Mouse (Mus musculus): ENCODE results near the gene Hsd17b3. TPM values are rescaled to one million over a fixed set of nuclear protein-coding genes. Genes with fewer than 3 reads are reported as not detected.

Gene Hsd17b3
- polyA plus RNA-seq, 1 experiment from 2014 or later, result not detected

GRCm38 (mm10) chr13:64107105-64107504, 18.1 kb upstream of the Hsd17b3 start:
- ATAC-seq, result no peak
- TF ChIP-seq EP300 (IDR thresholded peaks at IDR 0.05) (no peak), CTCF (IDR thresholded peaks at IDR 0.05) (no peak)
- Histone ChIP-seq H3K27me3 (replicated peaks; ENCODE audit: insufficient read depth, low read length) (no peaks in the 10 kb centered on the region), H3K4me2 (replicated peaks; ENCODE audit: low read depth, low read length) (no peak overlapping the region), H3K9me3 (ENCODE audit: low read length) (no peaks in the 10 kb centered on the region), H3K4me3 (ENCODE audit: low read depth, low read length) (no peak overlapping the region), H3K4me1 (ENCODE audit: insufficient read depth, low read depth, low read length) (no peaks in the 10 kb centered on the region; the same call in 1 of the 2 replicates), H3K36me3 (ENCODE audit: insufficient read depth, low read length) (no peaks in the 10 kb centered on the region), H3K27ac (ENCODE audit: low read length) (no peak overlapping the region), H3K9ac (replicated peaks; ENCODE audit: low read depth) (no peak overlapping the region)
- DNase-seq (ENCODE audit: low spot score), result no peak
- 47% methylated on average over 3 of the region's 3 CpGs for WGBS

DNA sequence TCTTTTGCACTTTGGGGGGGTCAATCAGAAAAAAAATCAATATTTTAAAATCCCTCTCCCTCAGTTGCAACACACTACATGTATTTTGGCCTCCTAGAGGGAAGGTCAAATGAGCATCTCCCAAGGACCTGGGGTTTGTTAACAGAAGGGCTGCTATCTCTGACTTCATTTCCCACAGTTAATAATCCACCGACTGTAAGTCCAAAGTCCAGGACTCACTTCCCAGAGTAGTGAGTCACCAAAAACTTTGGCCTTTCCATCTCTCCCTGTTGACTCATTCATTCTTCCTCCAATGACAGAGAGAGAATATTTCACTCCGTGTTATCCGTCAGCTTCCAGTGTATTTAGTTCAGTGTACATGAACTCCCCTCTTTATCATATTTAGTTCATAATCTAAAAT, 16.7 kb upstream of the Hsd17b3 start:
- Histone ChIP-seq H3K4me2 (replicated peaks; ENCODE audit: low read depth, low read length) (no peak overlapping the region), H3K4me3 (ENCODE audit: low read depth, low read length) (no peak overlapping the region), H3K36me3 (ENCODE audit: insufficient read depth, low read length) (no peaks in the 10 kb centered on the region), H3K9ac (replicated peaks; ENCODE audit: low read depth) (no peak overlapping the region), H3K27ac (ENCODE audit: low read length) (no peak overlapping the region), H3K9me3 (ENCODE audit: low read length) (no peaks in the 10 kb centered on the region), H3K4me1 (ENCODE audit: insufficient read depth, low read depth, low read length) (no peaks in the 10 kb centered on the region; the same call in 1 of the 2 replicates), H3K27me3 (replicated peaks; ENCODE audit: insufficient read depth, low read length) (no peaks in the 10 kb centered on the region)
- TF ChIP-seq CTCF (IDR thresholded peaks at IDR 0.05) (no peak), EP300 (IDR thresholded peaks at IDR 0.05) (no peak)
- ATAC-seq (no peak), DNase-seq (ENCODE audit: low spot score) (no peak)
- WGBS, result 71% methylated on average over 3 of the region's 3 CpGs

DNA sequence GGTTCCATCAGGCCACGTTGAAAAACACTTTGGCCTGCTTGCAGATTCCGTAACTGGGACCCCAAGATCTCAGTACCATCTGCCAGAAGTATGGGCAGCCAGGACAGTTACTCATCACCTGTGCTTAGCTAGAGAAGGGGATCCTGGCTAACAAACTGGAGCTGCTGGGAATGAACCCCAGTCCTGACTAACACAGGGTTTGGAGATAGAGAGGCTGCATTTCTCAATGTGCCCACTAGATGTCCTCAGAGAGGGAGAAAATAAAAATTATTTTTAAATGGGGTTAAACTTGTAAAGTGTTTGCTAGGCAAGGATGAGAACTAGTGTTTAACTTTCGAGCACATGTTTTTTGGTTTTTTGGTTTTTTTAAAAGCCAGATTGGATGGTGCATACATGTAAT, 11.2 kb upstream of the Hsd17b3 start:
- DNase-seq (ENCODE audit: low spot score), result peak; percentile 60
- 66% methylated on average over 3 of the region's 3 CpGs for WGBS
- H3K4me2 ChIP-seq (replicated peaks; ENCODE audit: low read depth, low read length), result no peak overlapping the region

DNA sequence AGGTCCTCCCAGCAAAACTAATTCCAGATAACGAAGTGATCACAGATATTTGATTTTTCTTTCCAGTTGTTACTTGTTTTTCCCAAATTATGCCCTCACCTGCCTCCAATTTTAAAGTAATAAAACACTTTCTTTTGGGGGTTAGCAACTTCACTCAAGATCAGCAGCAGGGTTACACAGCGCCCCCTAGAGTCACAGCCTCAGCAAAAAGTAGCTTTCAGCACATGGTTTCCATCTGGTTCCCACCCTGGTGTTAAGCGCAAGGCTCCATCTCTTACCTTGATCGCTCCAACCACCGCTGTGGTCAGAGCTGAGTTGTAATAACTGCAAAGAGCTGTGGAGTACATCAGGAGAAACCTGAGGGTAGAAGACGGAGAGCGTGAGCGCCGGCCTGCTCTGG, 10.0 kb upstream of the Hsd17b3 start:
- no peaks in the 10 kb centered on the region for H3K36me3 ChIP-seq (ENCODE audit: insufficient read depth, low read length)
- ATAC-seq (no peak), DNase-seq (ENCODE audit: low spot score) (peak; percentile 25)
- no peak overlapping the region for H3K4me3 ChIP-seq (ENCODE audit: low read depth, low read length)
- no peak overlapping the region for H3K4me2 ChIP-seq (replicated peaks; ENCODE audit: low read depth, low read length)
- no peak overlapping the region for H3K27ac ChIP-seq (ENCODE audit: low read length)
- TF ChIP-seq EP300 (IDR thresholded peaks at IDR 0.05) (no peak), CTCF (IDR thresholded peaks at IDR 0.05) (peak; percentile 65)
- no peaks in the 10 kb centered on the region for H3K4me1 ChIP-seq (ENCODE audit: insufficient read depth, low read depth, low read length)
- no peaks in the 10 kb centered on the region for H3K9me3 ChIP-seq (ENCODE audit: low read length)
- H3K27me3 ChIP-seq (replicated peaks; ENCODE audit: insufficient read depth, low read length), result no peaks in the 10 kb centered on the region
- 77% methylated on average over 9 of the region's 9 CpGs for WGBS
- no peak overlapping the region for H3K9ac ChIP-seq (replicated peaks; ENCODE audit: low read depth)

More for the DNA sequence above, 11.2 kb upstream of the Hsd17b3 start:
- Histone ChIP-seq H3K27me3 (replicated peaks; ENCODE audit: insufficient read depth, low read length) (no peaks in the 10 kb centered on the region), H3K9me3 (ENCODE audit: low read length) (no peaks in the 10 kb centered on the region), H3K4me3 (ENCODE audit: low read depth, low read length) (no peak overlapping the region), H3K27ac (ENCODE audit: low read length) (no peak overlapping the region), H3K9ac (replicated peaks; ENCODE audit: low read depth) (no peak overlapping the region), H3K4me1 (ENCODE audit: insufficient read depth, low read depth, low read length) (no peaks in the 10 kb centered on the region), H3K36me3 (ENCODE audit: insufficient read depth, low read length) (no peaks in the 10 kb centered on the region)
- ATAC-seq, result no peak
- no peak; the same call in 1 of the 2 replicates for TF ChIP-seq EP300 (IDR thresholded peaks at IDR 0.05)
- peak; percentile 77 for TF ChIP-seq CTCF (IDR thresholded peaks at IDR 0.05)

GRCm38 (mm10) chr13:64093341-64093740, 4.3 kb upstream of the Hsd17b3 start:
- peak; percentile 41; the same call in 1 of the 2 replicates for ATAC-seq
- Histone ChIP-seq H3K9me3 (ENCODE audit: low read length) (no peaks in the 10 kb centered on the region), H3K4me1 (ENCODE audit: insufficient read depth, low read depth, low read length) (no peaks in the 10 kb centered on the region), H3K27ac (ENCODE audit: low read length) (no peak overlapping the region), H3K27me3 (replicated peaks; ENCODE audit: insufficient read depth, low read length) (no peaks in the 10 kb centered on the region), H3K36me3 (ENCODE audit: insufficient read depth, low read length) (no peaks in the 10 kb centered on the region), H3K4me3 (ENCODE audit: low read depth, low read length) (no peak overlapping the region), H3K4me2 (replicated peaks; ENCODE audit: low read depth, low read length) (no peak overlapping the region), H3K9ac (replicated peaks; ENCODE audit: low read depth) (no peak overlapping the region)
- peak; percentile 82 for DNase-seq (ENCODE audit: low spot score)
- TF ChIP-seq EP300 (IDR thresholded peaks at IDR 0.05), result no peak; the same call in 1 of the 2 replicates
- peak; percentile 86 for TF ChIP-seq CTCF (IDR thresholded peaks at IDR 0.05)
- WGBS, result 5% methylated on average over 1 of the region's 1 CpGs

- no peaks in the 10 kb centered on the region for H3K27me3 ChIP-seq (replicated peaks; ENCODE audit: insufficient read depth, low read length)
- TF ChIP-seq EP300 (IDR thresholded peaks at IDR 0.05) (no peak), CTCF (IDR thresholded peaks at IDR 0.05) (no peak)
- WGBS, result 49% methylated on average over 6 of the region's 6 CpGs
- no peak; the same call in 1 of the 2 replicates for ATAC-seq
- no peak overlapping the region for H3K27ac ChIP-seq (ENCODE audit: low read length)
- no peak overlapping the region for H3K9ac ChIP-seq (replicated peaks; ENCODE audit: low read depth)
- H3K4me2 ChIP-seq (replicated peaks; ENCODE audit: low read depth, low read length), result no peak overlapping the region
- no peaks in the 10 kb centered on the region for H3K9me3 ChIP-seq (ENCODE audit: low read length)
- H3K36me3 ChIP-seq (ENCODE audit: insufficient read depth, low read length), result no peaks in the 10 kb centered on the region
- H3K4me1 ChIP-seq (ENCODE audit: insufficient read depth, low read depth, low read length), result no peaks in the 10 kb centered on the region
- no peak overlapping the region for H3K4me3 ChIP-seq (ENCODE audit: low read depth, low read length)
- no peak for DNase-seq (ENCODE audit: low spot score)
Observed at GRCm38 (mm10) chr13:64092752-64093151, 3.7 kb upstream of the Hsd17b3 start.

- no peak for TF ChIP-seq CTCF (IDR thresholded peaks at IDR 0.05)
- TF ChIP-seq EP300 (IDR thresholded peaks at IDR 0.05), result no peak
- no peak overlapping the region for H3K4me3 ChIP-seq (ENCODE audit: low read depth, low read length)
- H3K4me2 ChIP-seq (replicated peaks; ENCODE audit: low read depth, low read length), result no peak overlapping the region
- no peaks in the 10 kb centered on the region for H3K36me3 ChIP-seq (ENCODE audit: insufficient read depth, low read length)
- 73% methylated on average over 3 of the region's 3 CpGs for WGBS
- no peaks in the 10 kb centered on the region for H3K4me1 ChIP-seq (ENCODE audit: insufficient read depth, low read depth, low read length)
- no peaks in the 10 kb centered on the region for H3K9me3 ChIP-seq (ENCODE audit: low read length)
- no peaks in the 10 kb centered on the region for H3K27me3 ChIP-seq (replicated peaks; ENCODE audit: insufficient read depth, low read length)
- no peak overlapping the region for H3K27ac ChIP-seq (ENCODE audit: low read length)
- ATAC-seq (no peak), DNase-seq (ENCODE audit: low spot score) (no peak)
- H3K9ac ChIP-seq (replicated peaks; ENCODE audit: low read depth), result no peak overlapping the region
Observed at GRCm38 (mm10) chr13:64092141-64092540, 3.1 kb upstream of the Hsd17b3 start.

All from lung, postnatal 0 days (tissue).